Mouse (Mus musculus) brain, embryonic 14.5 days (tissue): ENCODE measurements at regions not wholly inside any gene's neighbourhood (a gene's known extent, or its start where the extent isn't known, plus 50 kb on each side); places are given as distances from the start of the nearest gene placed in this dataset.

Experiments
- CTCF ChIP-seq: fragments of 200-500 bp; IDR thresholded peaks from 2 replicates; pipeline ENCODE4 v1.5.1; 2012; ENCODE audit warnings: inconsistent platforms, mild to moderate bottlenecking, moderate library complexity, borderline replicate concordance; ENCODE audit not compliant: insufficient read depth, insufficient read length; ENCODE audit errors: extremely low read depth
- POLR2A ChIP-seq: fragments of 200-500 bp; IDR thresholded peaks from 2 replicates; pipeline ENCODE4 v1.6.1; 2012; ENCODE audit warnings: mild to moderate bottlenecking, inconsistent platforms, borderline replicate concordance; ENCODE audit not compliant: poor library complexity, insufficient read depth, insufficient read length, severe bottlenecking; ENCODE audit errors: extremely low read depth

DNA sequence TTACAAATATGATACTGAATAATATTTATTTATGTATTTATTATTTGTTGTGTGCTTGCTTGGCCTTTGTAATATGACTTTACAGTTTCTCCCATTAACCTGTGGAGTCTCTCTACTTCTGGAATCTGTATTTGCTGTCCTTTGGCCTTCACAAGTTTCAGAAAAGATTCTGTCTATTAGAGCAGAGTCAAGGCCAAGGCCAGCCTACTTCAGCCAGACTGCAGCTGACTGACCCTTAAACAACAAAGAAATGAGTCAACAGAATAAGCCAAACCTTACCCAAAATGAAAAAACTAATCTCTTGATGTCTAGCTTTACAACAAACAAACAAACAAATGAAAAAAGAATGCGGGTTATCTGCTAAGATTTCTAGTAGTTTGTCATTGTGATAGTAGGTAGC lies 532.7 kb upstream of the Btbd3 start:
- TF ChIP-seq CTCF (no peak), POLR2A (no peak)
